Mouse (Mus musculus) mouse trophoblast stem cell (cell line): ENCODE results near the gene Anapc1.
"Not testable (repeated sequence)": the region's sequence is repeated elsewhere in the genome, so short reads cannot be mapped to it uniquely, and the experiment has no call there.

ENCODE experiments used
- in situ Hi-C, 2 experiments: fragments of 300-500 bp; cut with MseI, MboI; formaldehyde crosslinking; loops; 2 replicates in 1 of 2; 3 replicates in 1 of 2; pipeline ENCODE4 v1.15.1; 2025

The Anapc1 gene

GRCm38 (mm10) chr2:128697566-128697965 lies 10.4 kb upstream of the Anapc1 start:
- in situ Hi-C loops: loop anchor here (5.0 kb wide), 1 partner anchor 120 kb away; the partner anchor contains the start of gene Tmem87b (in 2 of the 2)

DNA sequence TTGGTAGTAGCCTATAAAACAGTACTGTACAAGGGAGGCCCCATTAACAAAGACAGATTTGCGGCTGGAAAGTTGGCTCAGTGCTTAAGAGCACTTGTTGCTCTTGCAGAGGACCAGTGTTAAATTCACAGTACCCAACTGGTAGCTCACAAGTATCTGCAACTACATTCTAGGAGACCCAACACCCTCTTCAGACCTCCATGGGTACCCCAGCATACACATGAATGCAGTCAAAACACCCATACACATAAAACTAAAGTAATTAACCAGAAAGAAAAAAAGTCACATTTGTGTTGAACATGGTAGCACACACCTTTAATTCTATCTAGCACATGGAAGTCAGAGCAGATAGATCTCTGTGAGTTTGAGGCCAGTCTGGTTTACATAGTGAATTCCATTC lies 9.9 kb upstream of the Anapc1 start:
- in situ Hi-C loops: loop anchor here (5.0 kb wide), 1 partner anchor 120 kb away; the partner anchor contains the start of gene Tmem87b (in 2 of the 2)

DNA sequence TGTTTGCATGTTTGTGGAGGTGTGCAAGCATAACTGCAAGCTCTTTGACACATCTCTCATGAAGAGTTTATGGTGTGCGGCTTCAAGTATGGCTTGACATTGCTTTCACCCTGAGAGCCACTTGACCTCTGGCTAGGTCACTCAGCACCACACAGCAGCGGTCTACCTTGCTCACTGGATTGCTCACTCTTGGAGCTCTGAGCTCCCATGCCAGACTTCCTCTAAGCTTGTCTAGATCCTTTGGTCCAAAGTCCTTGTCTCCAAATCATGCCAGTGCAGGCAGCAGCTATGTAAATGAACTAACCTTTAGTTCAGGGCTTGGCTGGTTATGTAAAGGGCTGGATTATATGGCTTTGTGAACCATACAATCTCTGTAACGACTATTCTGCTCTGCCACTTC lies 9.2 kb upstream of the Anapc1 start:
- in situ Hi-C loops: loop anchor here (5.0 kb wide), 1 partner anchor 121 kb away; the partner anchor contains the start of gene Tmem87b (in 2 of the 2)

- in situ Hi-C loops: no loop called here
Observed at GRCm38 (mm10) chr2:128694548-128694947, 7.4 kb upstream of the Anapc1 start.

GRCm38 (mm10) chr2:128693828-128694227 lies 6.6 kb upstream of the Anapc1 start:
- in situ Hi-C loops: not testable (repeated sequence)

GRCm38 (mm10) chr2:128693236-128693635 lies 6.0 kb upstream of the Anapc1 start:
- in situ Hi-C loops: no loop called here

GRCm38 (mm10) chr2:128692771-128693170 lies 5.6 kb upstream of the Anapc1 start:
- in situ Hi-C loops: no loop called here

GRCm38 (mm10) chr2:128692336-128692735 lies 5.1 kb upstream of the Anapc1 start:
- in situ Hi-C loops: no loop called here

GRCm38 (mm10) chr2:128687558-128688120 lies 448 bp upstream of the Anapc1 start:
- in situ Hi-C loops: no loop called here

- in situ Hi-C loops: no loop called here
Observed at GRCm38 (mm10) chr2:128680661-128681060, 6.5 kb downstream of the Anapc1 start.

DNA sequence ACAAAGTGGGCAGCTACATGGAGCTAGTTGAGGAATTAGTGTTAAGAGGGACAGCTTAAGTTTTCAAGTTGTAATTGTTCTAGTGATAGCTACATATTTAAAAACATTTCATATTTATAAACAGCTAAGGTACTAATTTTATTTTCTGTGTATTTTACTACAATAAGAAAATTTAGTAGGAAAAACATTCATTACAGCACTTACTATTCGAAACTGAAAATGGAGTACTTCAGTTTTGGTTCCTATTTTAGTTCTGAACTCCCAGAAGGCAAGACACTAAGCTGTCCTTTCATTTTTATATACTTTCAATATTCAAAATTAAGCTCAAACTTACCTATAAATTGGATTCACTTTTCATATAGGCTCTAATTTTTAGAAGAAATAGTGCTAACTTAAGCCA lies 66.6 kb downstream of the Anapc1 start:
- in situ Hi-C loops: no loop called here

DNA sequence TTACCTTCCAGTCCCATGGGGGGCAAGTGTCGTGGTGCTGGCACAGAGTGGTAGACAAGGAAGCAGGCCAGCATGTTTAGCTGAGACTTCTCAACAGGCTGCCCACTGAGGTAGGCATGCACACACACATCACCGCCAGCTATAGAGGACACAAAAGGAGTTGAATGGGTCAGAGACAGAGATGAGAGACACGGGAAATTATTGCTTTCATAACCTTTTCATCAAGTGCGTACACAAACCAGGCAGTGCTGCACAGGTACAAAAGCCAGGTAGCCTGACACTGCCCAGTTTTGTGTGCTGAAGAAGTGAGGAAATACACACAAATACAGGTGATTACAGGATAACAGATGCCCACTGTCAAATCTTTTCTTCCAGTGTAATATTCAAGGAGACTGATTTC lies 71.8 kb downstream of the Anapc1 start:
- in situ Hi-C loops: no loop called here

GRCm38 (mm10) chr2:128613365-128613764 lies 73.8 kb downstream of the Anapc1 start:
- in situ Hi-C loops: no loop called here

DNA sequence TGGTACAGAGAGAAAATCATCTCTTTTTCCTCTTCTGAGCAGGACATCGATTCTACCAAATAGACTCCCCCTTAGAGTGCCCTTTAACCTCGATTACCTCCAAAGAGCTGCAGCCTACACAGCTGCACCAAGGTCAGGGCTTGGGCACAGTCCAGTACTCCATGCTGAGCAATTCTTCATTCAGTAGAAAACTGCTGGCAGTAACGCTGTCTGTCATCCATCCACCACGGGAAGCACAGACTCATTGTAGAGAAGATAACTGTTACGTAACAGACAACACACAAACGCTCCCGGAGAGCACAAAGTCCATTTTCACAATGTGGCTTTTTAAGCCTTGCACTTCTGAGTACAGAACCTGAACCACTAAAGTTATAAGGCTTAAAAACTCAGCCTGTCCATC lies 74.9 kb downstream of the Anapc1 start:
- in situ Hi-C loops: no loop called here

DNA sequence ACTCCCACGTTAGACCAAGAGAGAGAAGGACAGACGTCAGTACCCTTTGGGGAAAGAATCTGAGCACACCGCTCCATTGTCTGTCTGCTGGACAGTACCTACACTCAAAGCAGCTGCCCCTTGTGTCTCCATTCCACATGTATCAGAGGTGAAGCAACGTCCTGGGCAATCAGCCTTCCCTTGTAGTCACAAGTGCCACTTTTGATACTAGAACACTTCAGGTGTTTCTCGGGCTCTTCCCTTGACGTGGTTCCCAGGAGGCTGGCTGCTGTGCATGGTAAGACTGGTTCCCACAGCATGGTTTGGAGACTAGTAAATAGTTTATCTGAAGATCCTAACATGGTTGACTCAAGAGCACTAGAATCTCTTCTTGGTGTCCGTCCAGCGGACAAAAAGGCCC lies 76.0 kb downstream of the Anapc1 start:
- in situ Hi-C loops: no loop called here

DNA sequence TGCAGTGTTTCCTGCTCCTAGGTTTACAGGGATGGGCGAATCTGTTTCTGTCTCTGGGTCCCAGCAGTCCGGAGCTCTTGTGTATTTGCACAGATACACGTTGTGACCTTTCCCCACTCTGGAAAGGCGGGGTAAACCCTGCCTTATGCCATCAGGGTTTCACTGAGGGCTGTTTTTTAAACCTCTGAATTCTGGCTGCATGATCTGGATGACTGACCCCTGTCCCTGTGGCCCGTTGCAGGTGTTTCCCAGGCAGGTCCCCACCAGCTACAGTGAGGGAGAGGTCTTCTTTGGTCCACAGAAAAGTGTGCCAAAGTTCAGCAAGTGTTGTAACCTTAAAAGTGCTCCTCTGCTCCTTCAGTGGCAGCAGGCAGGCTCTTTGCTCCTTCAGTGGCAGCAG lies 77.9 kb downstream of the Anapc1 start:
- in situ Hi-C loops: no loop called here

GRCm38 (mm10) chr2:128601534-128601933 lies 85.7 kb downstream of the Anapc1 start:
- in situ Hi-C loops: no loop called here

- in situ Hi-C loops: no loop called here
Observed at GRCm38 (mm10) chr2:128592301-128592700, 94.9 kb downstream of the Anapc1 start.

GRCm38 (mm10) chr2:128590909-128591308 lies 96.3 kb downstream of the Anapc1 start, which contains the start of gene Spdye4c:
Gene Spdye4c (plus strand): TSS chr2:128591209.
- in situ Hi-C loops: no loop called here

DNA sequence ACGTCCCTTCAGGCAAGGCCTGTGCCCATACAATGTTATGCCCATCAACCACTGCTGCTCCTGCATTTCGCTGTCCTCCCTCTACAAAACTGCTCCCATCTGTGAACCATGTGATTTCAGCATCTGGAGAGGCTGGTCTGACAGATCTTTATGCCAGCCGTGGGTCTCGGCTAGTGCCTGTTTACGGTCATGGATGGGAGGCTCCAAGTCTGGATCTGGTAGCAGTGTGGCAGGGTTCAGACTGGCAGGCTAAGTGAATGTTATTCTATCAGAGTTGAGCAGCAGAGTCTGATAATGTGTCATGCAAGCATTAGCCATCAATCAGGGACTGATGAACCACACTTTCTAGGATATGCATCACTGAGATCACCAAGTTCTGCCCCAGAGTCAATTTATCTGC lies 104.3 kb downstream of the Anapc1 start:
- in situ Hi-C loops: no loop called here

DNA sequence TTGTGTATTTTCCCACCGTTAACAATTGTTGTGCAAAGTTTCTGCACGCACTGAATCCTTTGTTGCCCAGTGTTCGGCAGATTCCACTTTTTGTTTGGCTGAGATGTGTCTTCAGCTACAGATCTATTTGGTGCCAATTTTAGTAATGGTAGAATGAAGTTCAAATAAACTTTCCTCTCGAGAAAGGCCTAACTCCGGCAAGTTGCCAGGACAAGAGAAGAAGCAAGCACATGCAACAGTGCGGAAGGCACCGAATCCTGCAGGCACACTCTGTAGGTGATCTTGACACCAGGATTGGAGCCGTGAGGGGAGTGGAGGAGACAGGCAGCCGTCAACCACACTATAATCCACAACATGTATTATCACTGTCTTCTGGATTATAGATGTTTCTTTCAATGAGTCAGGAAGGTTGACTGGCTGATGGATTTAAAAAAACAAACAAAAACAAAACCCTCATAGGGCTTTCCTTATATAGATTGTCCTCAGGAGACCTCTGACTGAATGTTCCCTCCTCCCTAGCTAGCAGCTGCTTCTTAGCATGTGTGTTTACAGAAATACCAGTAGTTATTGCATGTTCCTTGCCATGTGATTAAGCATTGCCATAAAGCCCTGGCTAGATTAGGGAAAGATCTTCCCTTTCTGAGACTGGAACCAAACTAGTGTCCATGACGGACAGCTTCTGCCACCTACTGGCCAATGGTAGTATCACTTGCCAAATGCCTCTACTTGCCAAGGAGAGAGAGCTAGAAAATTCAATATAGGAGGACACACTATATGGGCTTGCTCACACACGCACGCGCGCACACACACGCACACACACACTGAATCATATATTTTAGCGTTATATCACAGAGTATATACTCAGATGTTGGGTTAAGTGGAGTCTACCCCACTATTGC lies 114.2 kb downstream of the Anapc1 start:
- in situ Hi-C loops: loop anchor here (5.0 kb wide), 2 partner anchors 161 to 451 kb away; no protein-coding TSS in a partner anchor

- in situ Hi-C loops: loop anchor here (5.0 kb wide), 2 partner anchors 159 to 449 kb away; no protein-coding TSS in a partner anchor
Observed at GRCm38 (mm10) chr2:128571001-128571400, 116.2 kb downstream of the Anapc1 start.

DNA sequence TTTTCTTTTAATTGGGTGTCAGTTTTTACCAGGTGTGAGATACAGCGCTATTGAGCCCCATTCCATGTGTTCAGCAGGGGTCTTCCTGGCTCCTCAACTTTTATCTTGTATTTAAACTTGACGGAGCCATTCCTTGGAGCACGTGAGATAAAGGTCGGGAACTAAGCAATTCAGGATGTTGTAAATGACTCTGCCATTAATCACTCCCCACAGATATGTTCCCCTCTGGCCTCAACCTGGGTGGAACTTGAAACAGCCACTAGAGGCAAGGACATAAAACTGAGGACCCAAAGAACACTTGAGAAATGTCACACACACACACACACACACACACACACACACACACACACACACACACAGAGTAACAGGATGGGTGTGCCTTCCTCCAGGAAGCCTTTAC lies 118.7 kb downstream of the Anapc1 start:
- in situ Hi-C loops: loop anchor here in 1 of 2 experiments (5.0 kb wide), 1 partner anchor 156 kb away; no protein-coding TSS in a partner anchor
